Mouse (Mus musculus): ENCODE data around the gene Il11.

- TF ChIP-seq CTCF (IDR thresholded peaks at IDR 0.05; ENCODE audit: insufficient read depth, low read depth, low read length) (no peak), POLR2A (IDR thresholded peaks at IDR 0.05; ENCODE audit: insufficient read depth, low read depth, low read length) (peak; percentile 96)
Measured at GRCm38 (mm10) chr7:4792278-4793212, 9.9 kb upstream of the Il11 start, which contains the start of gene Rpl28.
